Mouse (Mus musculus): ENCODE measurements at regions not wholly inside any gene's neighbourhood (a gene's known extent, or its start where the extent isn't known, plus 50 kb on each side); places are given as distances from the start of the nearest gene placed in this dataset.

GRCm38 (mm10) chr3:62985033-62985432 is 256.3 kb upstream of the Mme start:
- H3K27me3 ChIP-seq (ENCODE audit: control insufficient read depth, insufficient read depth, low read length) = no peaks in the 10 kb centered on the region
- H3K4me1 ChIP-seq (ENCODE audit: control insufficient read depth, insufficient read depth, low read length) = no peaks in the 10 kb centered on the region
- no peak overlapping the region for H3K4me3 ChIP-seq (ENCODE audit: low read depth, low read length)
- H3K4me2 ChIP-seq (ENCODE audit: low read depth, low read length) = no peak overlapping the region
- no peak overlapping the region for H3K9ac ChIP-seq (replicated peaks; ENCODE audit: low read depth, low read length)
- no peak overlapping the region for H3K27ac ChIP-seq (ENCODE audit: low read depth, low read length)
- no peaks in the 10 kb centered on the region for H3K9me3 ChIP-seq (ENCODE audit: control insufficient read depth, low read length)
- H3K36me3 ChIP-seq (ENCODE audit: control insufficient read depth, insufficient read depth, low read length) = no peaks in the 10 kb centered on the region
- 61% methylated on average over 4 of the region's 4 CpGs for WGBS
- ATAC-seq (ENCODE audit: low read depth) = no peak

DNA sequence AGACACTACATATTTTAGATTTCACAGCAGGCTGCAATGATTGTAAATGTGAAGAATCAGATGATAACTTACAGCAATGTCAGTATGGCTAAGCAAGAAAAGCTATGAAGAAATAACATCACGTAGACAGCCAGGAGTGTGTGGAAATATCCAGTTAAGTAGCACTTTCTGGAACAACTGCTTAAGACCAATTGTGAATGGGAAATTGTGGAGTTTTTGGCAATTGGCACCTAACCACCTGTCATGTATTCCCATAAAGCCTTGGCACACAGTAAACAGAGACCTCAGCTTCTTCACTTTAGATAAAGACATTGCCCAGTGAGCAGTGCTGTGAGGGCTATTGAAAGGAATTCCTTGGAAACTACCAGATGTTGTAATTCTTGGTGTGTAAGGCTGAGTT is 264.4 kb upstream of the Mme start:
- H3K36me3 ChIP-seq (ENCODE audit: control insufficient read depth, insufficient read depth, low read length) = no peaks in the 10 kb centered on the region
- H3K9ac ChIP-seq (replicated peaks; ENCODE audit: low read depth, low read length) = no peak overlapping the region
- no peak for ATAC-seq (ENCODE audit: low read depth)
- no peak overlapping the region for H3K4me3 ChIP-seq (ENCODE audit: low read depth, low read length)
- no peaks in the 10 kb centered on the region for H3K4me1 ChIP-seq (ENCODE audit: control insufficient read depth, insufficient read depth, low read length)
- H3K27ac ChIP-seq (ENCODE audit: low read depth, low read length) = no peak overlapping the region
- H3K27me3 ChIP-seq (ENCODE audit: control insufficient read depth, insufficient read depth, low read length) = no peaks in the 10 kb centered on the region
- H3K4me2 ChIP-seq (ENCODE audit: low read depth, low read length) = no peak overlapping the region
- WGBS = 88% methylated on average over 1 of the region's 1 CpGs
- H3K9me3 ChIP-seq (ENCODE audit: control insufficient read depth, low read length) = no peaks in the 10 kb centered on the region

GRCm38 (mm10) chr3:62963244-62963643 is 278.1 kb upstream of the Mme start:
- no peak overlapping the region for H3K4me3 ChIP-seq (ENCODE audit: low read depth, low read length)
- no peaks in the 10 kb centered on the region for H3K27me3 ChIP-seq (ENCODE audit: control insufficient read depth, insufficient read depth, low read length)
- no peaks in the 10 kb centered on the region for H3K36me3 ChIP-seq (ENCODE audit: control insufficient read depth, insufficient read depth, low read length)
- no peaks in the 10 kb centered on the region for H3K9me3 ChIP-seq (ENCODE audit: control insufficient read depth, low read length)
- H3K4me2 ChIP-seq (ENCODE audit: low read depth, low read length) = no peak overlapping the region
- 83% methylated on average over 1 of the region's 1 CpGs for WGBS
- H3K9ac ChIP-seq (replicated peaks; ENCODE audit: low read depth, low read length) = no peak overlapping the region
- H3K4me1 ChIP-seq (ENCODE audit: control insufficient read depth, insufficient read depth, low read length) = no peaks in the 10 kb centered on the region
- no peak for ATAC-seq (ENCODE audit: low read depth)
- H3K27ac ChIP-seq (ENCODE audit: low read depth, low read length) = no peak overlapping the region

GRCm38 (mm10) chr3:62962608-62963007 is 278.7 kb upstream of the Mme start:
- no peak overlapping the region for H3K9ac ChIP-seq (replicated peaks; ENCODE audit: low read depth, low read length)
- H3K4me2 ChIP-seq (ENCODE audit: low read depth, low read length) = no peak overlapping the region
- H3K27ac ChIP-seq (ENCODE audit: low read depth, low read length) = no peak overlapping the region
- no peak overlapping the region for H3K4me3 ChIP-seq (ENCODE audit: low read depth, low read length)
- no peaks in the 10 kb centered on the region for H3K4me1 ChIP-seq (ENCODE audit: control insufficient read depth, insufficient read depth, low read length)
- H3K36me3 ChIP-seq (ENCODE audit: control insufficient read depth, insufficient read depth, low read length) = no peaks in the 10 kb centered on the region
- 72% methylated on average over 4 of the region's 4 CpGs for WGBS
- H3K9me3 ChIP-seq (ENCODE audit: control insufficient read depth, low read length) = no peaks in the 10 kb centered on the region
- ATAC-seq (ENCODE audit: low read depth) = no peak
- H3K27me3 ChIP-seq (ENCODE audit: control insufficient read depth, insufficient read depth, low read length) = no peaks in the 10 kb centered on the region

GRCm38 (mm10) chr3:62945356-62945755 is 296.0 kb upstream of the Mme start:
- Histone ChIP-seq H3K36me3 (ENCODE audit: control insufficient read depth, insufficient read depth, low read length) (no peaks in the 10 kb centered on the region), H3K27ac (ENCODE audit: low read depth, low read length) (no peak overlapping the region), H3K4me1 (ENCODE audit: control insufficient read depth, insufficient read depth, low read length) (no peaks in the 10 kb centered on the region), H3K9me3 (ENCODE audit: control insufficient read depth, low read length) (no peaks in the 10 kb centered on the region), H3K27me3 (ENCODE audit: control insufficient read depth, insufficient read depth, low read length) (no peaks in the 10 kb centered on the region), H3K9ac (replicated peaks; ENCODE audit: low read depth, low read length) (no peak overlapping the region), H3K4me2 (ENCODE audit: low read depth, low read length) (no peak overlapping the region), H3K4me3 (ENCODE audit: low read depth, low read length) (no peak overlapping the region)
- ATAC-seq (ENCODE audit: low read depth) = no peak

- ATAC-seq (ENCODE audit: low read depth) = no peak
- H3K4me1 ChIP-seq (ENCODE audit: control insufficient read depth, insufficient read depth, low read length) = no peaks in the 10 kb centered on the region
- H3K4me3 ChIP-seq (ENCODE audit: low read depth, low read length) = no peak overlapping the region
Measured at GRCm38 (mm10) chr3:62938601-62939000, 302.7 kb upstream of the Mme start.

GRCm38 (mm10) chr3:62924441-62924840 is 316.9 kb upstream of the Mme start:
- no peaks in the 10 kb centered on the region for H3K36me3 ChIP-seq (ENCODE audit: control insufficient read depth, insufficient read depth, low read length)
- no peak overlapping the region for H3K27ac ChIP-seq (ENCODE audit: low read depth, low read length)
- WGBS = 10% methylated on average over 1 of the region's 1 CpGs
- H3K9me3 ChIP-seq (ENCODE audit: control insufficient read depth, low read length) = no peaks in the 10 kb centered on the region
- H3K27me3 ChIP-seq (ENCODE audit: control insufficient read depth, insufficient read depth, low read length) = no peaks in the 10 kb centered on the region
- no peak overlapping the region for H3K4me3 ChIP-seq (ENCODE audit: low read depth, low read length)
- ATAC-seq (ENCODE audit: low read depth) = no peak; the same call in 1 of the 2 replicates
- no peaks in the 10 kb centered on the region for H3K4me1 ChIP-seq (ENCODE audit: control insufficient read depth, insufficient read depth, low read length)
- no peak overlapping the region for H3K4me2 ChIP-seq (ENCODE audit: low read depth, low read length)
- H3K9ac ChIP-seq (replicated peaks; ENCODE audit: low read depth, low read length) = no peak overlapping the region

More at GRCm38 (mm10) chr3:62938601-62939000, 302.7 kb upstream of the Mme start:
- Histone ChIP-seq H3K27me3 (ENCODE audit: control insufficient read depth, insufficient read depth, low read length) (no peaks in the 10 kb centered on the region), H3K9me3 (ENCODE audit: control insufficient read depth, low read length) (no peaks in the 10 kb centered on the region), H3K9ac (replicated peaks; ENCODE audit: low read depth, low read length) (no peak overlapping the region), H3K27ac (ENCODE audit: low read depth, low read length) (no peak overlapping the region), H3K4me2 (ENCODE audit: low read depth, low read length) (no peak overlapping the region), H3K36me3 (ENCODE audit: control insufficient read depth, insufficient read depth, low read length) (no peaks in the 10 kb centered on the region)
- 73% methylated on average over 1 of the region's 1 CpGs for WGBS

DNA sequence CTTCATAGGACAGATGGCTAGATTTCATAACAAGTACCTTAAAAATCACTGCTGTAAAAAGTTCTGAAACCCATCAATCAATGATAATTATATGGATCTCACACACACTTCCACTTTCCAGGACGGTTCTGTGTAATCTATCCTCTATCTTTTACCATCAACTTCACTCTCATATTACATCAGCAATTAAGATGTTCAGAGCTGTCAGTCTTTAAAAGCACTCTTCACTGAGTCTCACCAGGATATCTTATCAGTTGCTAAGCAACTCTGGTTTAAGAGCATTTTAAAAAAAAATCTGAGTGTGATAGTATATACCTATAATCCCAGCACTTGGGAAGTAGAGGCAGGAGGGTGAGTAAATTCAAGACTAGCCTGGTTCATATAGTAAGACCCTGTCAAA is 312.0 kb upstream of the Gpr149 start:
- H3K4me3 ChIP-seq (ENCODE audit: low read depth, low read length) = no peak overlapping the region
- ATAC-seq (ENCODE audit: low read depth) = no peak
- WGBS = 54% methylated on average over 1 of the region's 1 CpGs

GRCm38 (mm10) chr3:62885104-62885503 is 280.2 kb upstream of the Gpr149 start:
- no peaks in the 10 kb centered on the region for H3K9me3 ChIP-seq (ENCODE audit: control insufficient read depth, low read length)
- no peaks in the 10 kb centered on the region for H3K27me3 ChIP-seq (ENCODE audit: control insufficient read depth, insufficient read depth, low read length)
- H3K9ac ChIP-seq (replicated peaks; ENCODE audit: low read depth, low read length) = no peak overlapping the region
- H3K36me3 ChIP-seq (ENCODE audit: control insufficient read depth, insufficient read depth, low read length) = no peaks in the 10 kb centered on the region
- no peak overlapping the region for H3K27ac ChIP-seq (ENCODE audit: low read depth, low read length)
- no peak overlapping the region for H3K4me3 ChIP-seq (ENCODE audit: low read depth, low read length)
- H3K4me2 ChIP-seq (ENCODE audit: low read depth, low read length) = no peak overlapping the region
- no peaks in the 10 kb centered on the region for H3K4me1 ChIP-seq (ENCODE audit: control insufficient read depth, insufficient read depth, low read length)
- ATAC-seq (ENCODE audit: low read depth) = no peak

More for the DNA sequence above, 312.0 kb upstream of the Gpr149 start:
- H3K27me3 ChIP-seq (ENCODE audit: control insufficient read depth, insufficient read depth, low read length) = no peaks in the 10 kb centered on the region
- no peak overlapping the region for H3K9ac ChIP-seq (replicated peaks; ENCODE audit: low read depth, low read length)
- H3K4me1 ChIP-seq (ENCODE audit: control insufficient read depth, insufficient read depth, low read length) = no peaks in the 10 kb centered on the region
- H3K4me2 ChIP-seq (ENCODE audit: low read depth, low read length) = no peak overlapping the region
- no peaks in the 10 kb centered on the region for H3K9me3 ChIP-seq (ENCODE audit: control insufficient read depth, low read length)
- H3K27ac ChIP-seq (ENCODE audit: low read depth, low read length) = no peak overlapping the region
- no peaks in the 10 kb centered on the region for H3K36me3 ChIP-seq (ENCODE audit: control insufficient read depth, insufficient read depth, low read length)

All from neural tube, embryonic 14.5 days (tissue).